Mouse (Mus musculus) embryonic fibroblast, embryonic 13.5 days (primary cell): ENCODE measurements around the gene Klc2. TPM values are rescaled to one million over a fixed set of nuclear protein-coding genes. Genes with fewer than 3 reads are reported as not detected.
A peak's percentile ranks its signal among the peaks of the same experiment; 100 is the strongest.

Experiments used
- H3K27ac ChIP-seq: 2 replicates; pipeline ENCODE4 v1.5.1; 2012; ENCODE audit warnings: low read length, control low read depth, inconsistent platforms; ENCODE audit not compliant: insufficient read depth
- H3K4me1 ChIP-seq: 2 replicates; pipeline ENCODE4 v1.6.1; 2011; ENCODE audit warnings: low read length; ENCODE audit not compliant: control insufficient read depth, insufficient read depth
- H3K4me3 ChIP-seq: 2 replicates; pipeline ENCODE4 v1.5.1; 2011; ENCODE audit warnings: mild to moderate bottlenecking, control low read depth, low read length; ENCODE audit not compliant: insufficient read depth
- CTCF ChIP-seq: IDR thresholded peaks from 2 replicates; pipeline ENCODE4 v1.5.1; 2011; ENCODE audit warnings: mild to moderate bottlenecking, control low read depth, low read length, moderate library complexity, borderline replicate concordance; ENCODE audit not compliant: insufficient read depth
- POLR2A ChIP-seq: IDR thresholded peaks from 2 replicates; pipeline ENCODE4 v1.6.1; 2011; ENCODE audit warnings: low read depth, mild to moderate bottlenecking, control low read depth, low read length, moderate library complexity
- polyA plus RNA-seq: library from polyadenylated mRNA; stranded (reverse); fragments of >200 nt; gene quantifications from 2 replicates; pipeline ENCODE4 v1.2.4, GENCODE M21; 2011; ENCODE audit warnings: low read depth; ENCODE audit not compliant: missing spikeins, insufficient read length

The Klc2 gene
- polyA plus RNA-seq, 1 experiment = 24.2 TPM

GRCm38 (mm10) chr19:5057876-5058775 lies 60.2 kb downstream of the Klc2 start:
- Histone ChIP-seq H3K4me1 (peaks cover 34% of the 10 kb centered on the region), H3K4me3 (no peak overlapping the region), H3K27ac (peak overlapping the region; percentile 96)
- peak; percentile 56 for TF ChIP-seq POLR2A
- TF ChIP-seq CTCF = no peak

Other genes with a start within 250 kb of the Klc2 start
- 1.4 and 1.5 TPM in 2 replicates for gene Actn3, start 240.7 kb downstream of the Klc2 start, polyA plus RNA-seq
- gene Zdhhc24, start 239.9 kb downstream of the Klc2 start, polyA plus RNA-seq = 9.5 and 11.1 TPM in 2 replicates
- gene Bbs1, start 211.9 kb downstream of the Klc2 start, polyA plus RNA-seq = 1.7 and 4.0 TPM in 2 replicates
- gene Dpp3, start 190.3 kb downstream of the Klc2 start, polyA plus RNA-seq = 74.9 and 81.0 TPM in 2 replicates
- gene Peli3, start 175.4 kb downstream of the Klc2 start, polyA plus RNA-seq = 0.99 and 2.5 TPM in 2 replicates
- gene Mrpl11, start 156.4 kb downstream of the Klc2 start, polyA plus RNA-seq = 67.0 and 81.9 TPM in 2 replicates
- gene Npas4, start 128.2 kb downstream of the Klc2 start, polyA plus RNA-seq = 4.5 and 7.4 TPM in 2 replicates
- gene Slc29a2, start 94.7 kb downstream of the Klc2 start, polyA plus RNA-seq = 6.0 and 8.0 TPM in 2 replicates
- gene B4gat1, start 79.7 kb downstream of the Klc2 start, polyA plus RNA-seq = 31.4 and 33.5 TPM in 2 replicates
- gene AC124502.3, start 79.7 kb downstream of the Klc2 start, polyA plus RNA-seq = 0.60 and 1.5 TPM in 2 replicates
- 12.9 and 14.5 TPM in 2 replicates for gene Brms1, start 77.2 kb downstream of the Klc2 start, polyA plus RNA-seq
- gene Rin1, start 68.1 kb downstream of the Klc2 start, polyA plus RNA-seq = 60.2 and 82.9 TPM in 2 replicates
- gene Cd248, start 50.5 kb downstream of the Klc2 start, polyA plus RNA-seq = 202 and 292 TPM in 2 replicates
- gene Tmem151a, start 33.0 kb downstream of the Klc2 start, polyA plus RNA-seq = 6.0 and 7.2 TPM in 2 replicates
- gene Yif1a, start 30.0 kb downstream of the Klc2 start, polyA plus RNA-seq = 94.1 and 96.4 TPM in 2 replicates
- gene Cnih2, start 20.0 kb downstream of the Klc2 start, polyA plus RNA-seq = 4.7 and 5.2 TPM in 2 replicates
- 115 and 123 TPM in 2 replicates for gene Rab1b, start 11.5 kb downstream of the Klc2 start, polyA plus RNA-seq
- gene Pacs1, start 154.6 kb upstream of the Klc2 start, polyA plus RNA-seq = 23.3 and 23.5 TPM in 2 replicates
- gene Sf3b2, start 176.9 kb upstream of the Klc2 start, polyA plus RNA-seq = 126 and 140 TPM in 2 replicates
- 0.20 and 0.35 TPM in 2 replicates for gene Gal3st3, start 179.8 kb upstream of the Klc2 start, polyA plus RNA-seq
- gene Catsper1, start 217.2 kb upstream of the Klc2 start, polyA plus RNA-seq = not detected in 2 replicates
- 2.6 and 7.3 TPM in 2 replicates for gene Cst6, start 231.0 kb upstream of the Klc2 start, polyA plus RNA-seq
- gene Eif1ad, start 248.2 kb upstream of the Klc2 start, polyA plus RNA-seq = 19.5 and 26.6 TPM in 2 replicates
- 149 and 154 TPM in 2 replicates for gene Banf1, start 248.6 kb upstream of the Klc2 start, polyA plus RNA-seq